Mouse (Mus musculus) small intestine, adult 2 months (tissue): Measurements from ENCODE around the gene Polr2e.

Experiments
- CTCF ChIP-seq: fragments of 200-500 bp; IDR thresholded peaks from 2 replicates; pipeline ENCODE4 v1.5.1; 2012; ENCODE audit warnings: low read depth, mild to moderate bottlenecking, control low read depth, inconsistent platforms, low read length, moderate library complexity, mixed read lengths; ENCODE audit not compliant: insufficient replicate concordance, insufficient read length; ENCODE audit errors: extremely low read depth
- POLR2A ChIP-seq: fragments of 200-500 bp; IDR thresholded peaks from 2 replicates; pipeline ENCODE4 v1.6.1; 2012; ENCODE audit warnings: low read depth, mild to moderate bottlenecking, control low read depth, inconsistent platforms, low read length, moderate library complexity

DNA sequence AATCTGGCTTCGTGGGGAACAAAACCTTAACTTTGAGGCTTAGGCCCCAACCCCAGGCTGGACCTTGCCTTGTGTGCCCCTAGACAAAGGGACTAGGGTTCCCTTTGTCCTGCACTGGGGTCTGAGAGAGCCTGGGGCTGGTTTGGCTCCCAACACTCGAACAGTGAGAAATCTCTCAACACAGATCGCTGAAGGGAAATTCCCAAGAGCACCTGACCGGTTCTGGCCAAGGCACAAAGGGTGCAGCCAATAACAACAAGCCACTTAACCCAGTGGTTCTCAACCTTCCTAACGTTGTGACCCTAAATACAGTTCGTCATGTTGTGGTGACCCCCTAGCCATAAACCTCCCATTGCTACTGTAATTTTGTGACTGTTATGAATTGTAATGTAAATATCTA, 10.6 kb upstream of the Polr2e start:
- no peak for TF ChIP-seq CTCF
- TF ChIP-seq POLR2A, result no peak
